Mouse (Mus musculus) c-Kit-positive CD71-positive TER-119-positive erythroid progenitor cells, embryonic 14.5 days (primary cell): ENCODE measurements around the gene Il1rapl1.

Source experiments
- DNase-seq: peaks from one replicate; pipeline ENCODE4 v3.0.0-alpha.2; 2013; ENCODE audit warnings: low spot score

Il1rapl1 gene

GRCm38 (mm10) chrX:87600914-87601313, 514.5 kb downstream of the Il1rapl1 start:
- DNase-seq: no peak

- DNase-seq: no peak
These were observed 607.4 kb downstream of the Il1rapl1 start for GRCm38 (mm10) chrX:87507997-87508396.

- DNase-seq: no peak
These were observed 612.8 kb downstream of the Il1rapl1 start for GRCm38 (mm10) chrX:87502604-87503003.

- no peak for DNase-seq
These were observed 632.0 kb downstream of the Il1rapl1 start for GRCm38 (mm10) chrX:87483416-87483815.

GRCm38 (mm10) chrX:87238191-87238590, 877.3 kb downstream of the Il1rapl1 start:
- peak; percentile 78 for DNase-seq

GRCm38 (mm10) chrX:87225280-87225679, 890.2 kb downstream of the Il1rapl1 start:
- no peak for DNase-seq

GRCm38 (mm10) chrX:87002296-87002695, 1113.1 kb downstream of the Il1rapl1 start:
- no peak for DNase-seq

- no peak for DNase-seq
These were observed 1160.3 kb downstream of the Il1rapl1 start for GRCm38 (mm10) chrX:86955126-86955525.

GRCm38 (mm10) chrX:86954614-86955013, 1160.8 kb downstream of the Il1rapl1 start:
- no peak for DNase-seq

- DNase-seq: no peak
These were observed 1164.5 kb downstream of the Il1rapl1 start for GRCm38 (mm10) chrX:86950940-86951339.

- no peak for DNase-seq
These were observed 1166.3 kb downstream of the Il1rapl1 start for GRCm38 (mm10) chrX:86949112-86949511.

- DNase-seq: no peak
These were observed 1260.6 kb downstream of the Il1rapl1 start for GRCm38 (mm10) chrX:86854835-86855234.

- no peak for DNase-seq
These were observed 1307.2 kb downstream of the Il1rapl1 start for GRCm38 (mm10) chrX:86808218-86808617.

- no peak for DNase-seq
These were observed 1312.7 kb downstream of the Il1rapl1 start for GRCm38 (mm10) chrX:86802725-86803124.

GRCm38 (mm10) chrX:86728803-86729202, 1386.6 kb downstream of the Il1rapl1 start:
- no peak for DNase-seq
